Mouse (Mus musculus) heart, adult 2 months (tissue): Measurements from ENCODE around the gene Slc16a4. TPM values are rescaled to one million over a fixed set of nuclear protein-coding genes. Genes with fewer than 3 reads are reported as not detected.

Experiments used
- DNase-seq, 2 experiments: peaks; one replicate each; pipeline ENCODE4 v3.0.0; 2021
- H3K27ac ChIP-seq: fragments of 200-600 bp; 2 replicates; pipeline ENCODE4 v1.8.1; 2022
- H3K27me3 ChIP-seq: fragments of 200-500 bp; 2 replicates; pipeline ENCODE4 v1.6.1; 2012; ENCODE audit warnings: mild to moderate bottlenecking, low read length, inconsistent platforms, mixed read lengths; ENCODE audit not compliant: control insufficient read depth, insufficient read depth
- H3K36me3 ChIP-seq: fragments of 200-500 bp; 2 replicates; pipeline ENCODE4 v1.6.1; 2012; ENCODE audit warnings: low read length, inconsistent platforms; ENCODE audit not compliant: control insufficient read depth, insufficient read depth
- H3K4me1 ChIP-seq: fragments of 200-500 bp; 2 replicates; pipeline ENCODE4 v1.6.1; 2011; ENCODE audit warnings: low read length; ENCODE audit not compliant: control insufficient read depth, insufficient read depth
- H3K4me3 ChIP-seq: fragments of 200-600 bp; 2 replicates; pipeline ENCODE4 v1.8.1; 2022
- H3K79me2 ChIP-seq: fragments of 200-500 bp; replicated peaks from 2 replicates; pipeline ENCODE4 v1.6.1; 2012; ENCODE audit warnings: mild to moderate bottlenecking, inconsistent platforms, low read length, moderate library complexity, mixed read lengths; ENCODE audit not compliant: control insufficient read depth, insufficient read depth
- H3K9ac ChIP-seq: fragments of 200-500 bp; 2 replicates; pipeline ENCODE4 v1.6.1; 2012; ENCODE audit warnings: low read depth, mild to moderate bottlenecking, control low read depth, inconsistent platforms, low read length, mixed read lengths
- CTCF ChIP-seq: fragments of 200-600 bp; IDR thresholded peaks from 2 replicates; pipeline ENCODE4 v1.8.1; 2022; ENCODE audit warnings: antibody characterized with exemption, mild to moderate bottlenecking, moderate library complexity
- EP300 ChIP-seq: fragments of 200-500 bp; IDR thresholded peaks from 2 replicates; pipeline ENCODE4 v1.6.1; 2011; ENCODE audit warnings: low read depth, low read length, control low read depth; ENCODE audit not compliant: insufficient read depth
- POLR2A ChIP-seq: fragments of 200-500 bp; IDR thresholded peaks from 2 replicates; pipeline ENCODE4 v1.6.1; 2011; ENCODE audit warnings: mild to moderate bottlenecking, low read depth, low read length, control low read depth; ENCODE audit not compliant: insufficient read depth
- WGBS: fragments of 180-500 bp; shearing (Covaris S2); methylation state at CpG from one replicate; pipeline ENCODE4 v1.1.7; 2018; 5-methylcytosine and 5-hydroxymethylcytosine counted together
- intact Hi-C: fragments of 180-260 bp; cut with DNase I; formaldehyde crosslinking; loops from one replicate; pipeline ENCODE4 v1.15.1; 2025
- long read RNA-seq: library from polyadenylated mRNA; stranded (forward); transcript quantifications from one replicate; pipeline ENCODE4 v2.0.0, GENCODE M21; 2021
- polyA plus RNA-seq: library from polyadenylated mRNA; depleted of rRNA; stranded (reverse); fragments of >200 nt; gene quantifications from 2 replicates; pipeline ENCODE4 v1.2.3, GENCODE M21; 2012; rRNA removed
- total RNA-seq, 2 experiments: library from RNA; stranded (reverse); gene quantifications; 2 replicates each; pipeline ENCODE4 v1.2.3; 2021

Gene Slc16a4
- total RNA-seq = under 1 TPM; 0.26 to 0.39 TPM
- polyA plus RNA-seq = 0.12 and 0.79 TPM in 2 replicates
- long read RNA-seq = 0 reads

GRCm38 (mm10) chr3:107290764-107291381 is at the start of gene Slc16a4:
TSS of gene Slc16a4 (plus strand) at chr3:107291230.
- H3K36me3 ChIP-seq = no peaks in the 10 kb centered on the region
- H3K9ac ChIP-seq = no peak within 1 kb of the TSS
- intact Hi-C loops = no loop called here
- WGBS = 27% methylated on average over 9 of the region's 9 CpGs
- H3K4me3 ChIP-seq = no peak within 1 kb of the TSS
- H3K27ac ChIP-seq = no peak within 1 kb of the TSS
- no peaks in the 10 kb centered on the region for H3K27me3 ChIP-seq
- no peaks in the 10 kb centered on the region; the same call in 1 of the 2 replicates for H3K4me1 ChIP-seq
- H3K79me2 ChIP-seq = no peaks in the 10 kb centered on the region
- TF ChIP-seq EP300 (no peak), POLR2A (no peak), CTCF (no peak)
- DNase-seq = peak in 1 of 2 experiments; percentile 24

GRCm38 (mm10) chr3:107241389-107242094 is 49.5 kb upstream of the Slc16a4 start:
- 0 out of 2 replicates have a peak overlapping the region, but pooled peaks have one; percentile 8 for H3K9ac ChIP-seq
- DNase-seq = no peak
- no peak overlapping the region for H3K4me3 ChIP-seq
- TF ChIP-seq EP300 = no peak
- no peak for TF ChIP-seq POLR2A
- no peaks in the 10 kb centered on the region for H3K36me3 ChIP-seq
- peaks cover 3% of the 10 kb centered on the region; the same call in 1 of the 2 replicates for H3K4me1 ChIP-seq
- WGBS = 29% methylated on average over 14 of the region's 14 CpGs
- no peaks in the 10 kb centered on the region for H3K27me3 ChIP-seq
- H3K27ac ChIP-seq = no peak overlapping the region; the same call in 1 of the 2 replicates
- intact Hi-C loops = no loop called here
- no peaks in the 10 kb centered on the region for H3K79me2 ChIP-seq

GRCm38 (mm10) chr3:107246876-107247275 is 44.2 kb upstream of the Slc16a4 start:
- Histone ChIP-seq H3K79me2 (no peaks in the 10 kb centered on the region), H3K27ac (no peak overlapping the region), H3K4me3 (no peak overlapping the region), H3K36me3 (no peaks in the 10 kb centered on the region; the same call in 1 of the 2 replicates), H3K27me3 (no peaks in the 10 kb centered on the region), H3K4me1 (peaks cover 6% of the 10 kb centered on the region), H3K9ac (no peak overlapping the region)
- TF ChIP-seq CTCF (no peak), EP300 (no peak), POLR2A (no peak)
- intact Hi-C loops = no loop called here
- no peak for DNase-seq
- 75% methylated on average over 6 of the region's 6 CpGs for WGBS

DNA sequence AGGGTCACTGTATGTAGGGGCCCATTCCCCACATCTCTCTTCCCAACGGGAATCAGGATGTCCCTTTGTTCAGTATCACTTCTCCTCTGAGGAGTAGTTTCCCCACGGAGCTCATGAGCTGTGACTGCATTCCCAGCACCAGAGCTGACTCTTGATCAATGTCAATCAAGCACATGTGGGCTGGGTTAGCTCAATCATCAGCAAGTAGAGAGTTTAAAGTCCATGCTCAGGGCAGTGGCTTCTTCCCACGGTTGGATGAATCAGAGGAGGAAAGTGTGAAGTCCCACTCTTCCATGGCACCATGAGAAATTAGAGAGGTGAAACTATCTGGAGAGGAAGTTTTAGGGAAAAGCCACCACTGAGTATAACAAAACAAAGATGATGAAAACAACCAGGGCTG is 42.0 kb upstream of the Slc16a4 start:
- no peak overlapping the region for H3K4me3 ChIP-seq
- DNase-seq = no peak
- 38% methylated on average over 3 of the region's 3 CpGs for WGBS
- H3K27ac ChIP-seq = no peak overlapping the region
- TF ChIP-seq CTCF = no peak
- TF ChIP-seq EP300 = no peak
- TF ChIP-seq POLR2A = no peak
- no peak overlapping the region for H3K9ac ChIP-seq
- peaks cover 6% of the 10 kb centered on the region for H3K4me1 ChIP-seq
- H3K79me2 ChIP-seq = no peaks in the 10 kb centered on the region
- peaks cover 4% of the 10 kb centered on the region for H3K36me3 ChIP-seq
- H3K27me3 ChIP-seq = no peaks in the 10 kb centered on the region
- intact Hi-C loops = no loop called here

- intact Hi-C loops = no loop called here
- TF ChIP-seq EP300 (no peak), CTCF (no peak), POLR2A (no peak)
- H3K27me3 ChIP-seq = no peaks in the 10 kb centered on the region
- H3K79me2 ChIP-seq = no peaks in the 10 kb centered on the region
- H3K36me3 ChIP-seq = peaks cover 4% of the 10 kb centered on the region
- H3K27ac ChIP-seq = no peak overlapping the region; the same call in 1 of the 2 replicates
- peaks cover 6% of the 10 kb centered on the region for H3K4me1 ChIP-seq
- H3K4me3 ChIP-seq = no peak overlapping the region
- DNase-seq = no peak
- no peak overlapping the region for H3K9ac ChIP-seq
- 30% methylated on average over 2 of the region's 2 CpGs for WGBS
Observed at GRCm38 (mm10) chr3:107250320-107250719, 40.7 kb upstream of the Slc16a4 start.

DNA sequence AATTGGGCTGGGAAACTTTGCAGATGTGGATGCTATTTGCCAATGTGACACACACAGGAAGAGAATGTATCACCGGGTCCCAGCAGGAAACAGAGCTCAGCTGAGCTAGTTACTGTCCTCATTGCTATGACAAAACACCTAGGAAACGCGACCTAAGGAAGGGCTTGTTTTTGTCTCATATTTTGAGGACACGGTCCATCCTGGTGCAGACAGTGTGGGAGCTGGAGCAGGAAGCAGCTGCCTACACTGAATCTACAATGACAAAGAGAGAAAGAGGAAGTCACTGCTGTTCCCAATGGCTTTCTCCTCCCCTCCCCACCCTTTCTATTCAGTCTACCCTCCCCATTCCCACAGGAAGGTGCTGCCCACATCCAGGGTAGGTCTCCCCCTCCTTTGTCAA is 39.0 kb upstream of the Slc16a4 start:
- H3K27me3 ChIP-seq = no peaks in the 10 kb centered on the region
- H3K36me3 ChIP-seq = peaks cover 4% of the 10 kb centered on the region
- peak; percentile 29 to 31 for DNase-seq
- no peak overlapping the region for H3K9ac ChIP-seq
- H3K4me1 ChIP-seq = peaks cover 7% of the 10 kb centered on the region
- intact Hi-C loops = no loop called here
- TF ChIP-seq CTCF = no peak
- peak; percentile 97 for TF ChIP-seq EP300
- peak; percentile 54; the same call in 1 of the 2 replicates for TF ChIP-seq POLR2A
- no peaks in the 10 kb centered on the region for H3K79me2 ChIP-seq
- 30% methylated on average over 4 of the region's 4 CpGs for WGBS
- H3K4me3 ChIP-seq = no peak overlapping the region
- H3K27ac ChIP-seq = peak overlapping the region; percentile 66
